Mouse (Mus musculus) stomach, embryonic 14.5 days (tissue): ENCODE data around the gene Usp6nl. TPM values are rescaled to one million over a fixed set of nuclear protein-coding genes. Genes with fewer than 3 reads are reported as not detected.

ENCODE experiments used
- ATAC-seq: fragments of 200-750 bp; cut with Nextera tagmentation; 2 replicates; pipeline ENCODE4 v1.8.0; 2017; ENCODE audit warnings: low read depth, moderate TSS enrichment; ENCODE audit not compliant: insufficient number of reproducible peaks, insufficient read depth, low FRiP score
- H3K27ac ChIP-seq: fragments of 300-500 bp; sonication (generic); 2 replicates; pipeline ENCODE4 v1.5.1; 2014; ENCODE audit warnings: mild to moderate bottlenecking, low read length, moderate library complexity, mixed read lengths
- H3K27me3 ChIP-seq: fragments of 300-500 bp; sonication (generic); 2 replicates; pipeline ENCODE4 v1.6.1; 2014; ENCODE audit warnings: low read length, control low read depth, mixed read lengths; ENCODE audit not compliant: control insufficient read depth, insufficient read depth
- H3K36me3 ChIP-seq: fragments of 300-500 bp; sonication (generic); 2 replicates; pipeline ENCODE4 v1.6.1; 2014; ENCODE audit warnings: mild to moderate bottlenecking, control low read depth, low read length, moderate library complexity, mixed read lengths; ENCODE audit not compliant: control insufficient read depth, insufficient read depth
- H3K4me1 ChIP-seq: fragments of 300-500 bp; sonication (generic); 2 replicates; pipeline ENCODE4 v1.6.1; 2014; ENCODE audit warnings: low read length, control low read depth, mixed read lengths; ENCODE audit not compliant: control insufficient read depth, insufficient read depth
- H3K4me2 ChIP-seq: fragments of 300-500 bp; sonication (generic); replicated peaks from 2 replicates; pipeline ENCODE4 v1.6.1; 2014; ENCODE audit warnings: low read depth, low read length, control low read depth
- H3K4me3 ChIP-seq: fragments of 300-500 bp; sonication (generic); 2 replicates; pipeline ENCODE4 v1.5.1; 2014; ENCODE audit warnings: low read depth, low read length, control low read depth
- H3K9ac ChIP-seq: fragments of 300-500 bp; sonication (generic); replicated peaks from 2 replicates; pipeline ENCODE4 v1.6.1; 2014; ENCODE audit warnings: low read depth, mild to moderate bottlenecking, control low read depth, low read length, moderate library complexity, mixed read lengths
- H3K9me3 ChIP-seq: fragments of 300-500 bp; sonication (generic); 2 replicates; pipeline ENCODE4 v1.6.1; 2016; ENCODE audit warnings: low read depth, low read length, control low read depth; ENCODE audit not compliant: control insufficient read depth
- WGBS: fragments of 180-500 bp; shearing (Covaris S2); extraction: QIAGEN DNeasy Blood & Tissue Kit; methylation state at CpG from one replicate; pipeline ENCODE4 v1.1.7; 2014; 5-methylcytosine and 5-hydroxymethylcytosine counted together
- polyA plus RNA-seq: library from polyadenylated mRNA; unstranded; fragments of >200 nt; fragmentation: Nextera tagmentation; extraction: Ambion mirVana; gene quantifications from 2 replicates; pipeline ENCODE4 v1.2.1, GENCODE M21; 2014

Usp6nl gene
- polyA plus RNA-seq, 1 experiment from 2014 or later: 12.9 TPM

DNA sequence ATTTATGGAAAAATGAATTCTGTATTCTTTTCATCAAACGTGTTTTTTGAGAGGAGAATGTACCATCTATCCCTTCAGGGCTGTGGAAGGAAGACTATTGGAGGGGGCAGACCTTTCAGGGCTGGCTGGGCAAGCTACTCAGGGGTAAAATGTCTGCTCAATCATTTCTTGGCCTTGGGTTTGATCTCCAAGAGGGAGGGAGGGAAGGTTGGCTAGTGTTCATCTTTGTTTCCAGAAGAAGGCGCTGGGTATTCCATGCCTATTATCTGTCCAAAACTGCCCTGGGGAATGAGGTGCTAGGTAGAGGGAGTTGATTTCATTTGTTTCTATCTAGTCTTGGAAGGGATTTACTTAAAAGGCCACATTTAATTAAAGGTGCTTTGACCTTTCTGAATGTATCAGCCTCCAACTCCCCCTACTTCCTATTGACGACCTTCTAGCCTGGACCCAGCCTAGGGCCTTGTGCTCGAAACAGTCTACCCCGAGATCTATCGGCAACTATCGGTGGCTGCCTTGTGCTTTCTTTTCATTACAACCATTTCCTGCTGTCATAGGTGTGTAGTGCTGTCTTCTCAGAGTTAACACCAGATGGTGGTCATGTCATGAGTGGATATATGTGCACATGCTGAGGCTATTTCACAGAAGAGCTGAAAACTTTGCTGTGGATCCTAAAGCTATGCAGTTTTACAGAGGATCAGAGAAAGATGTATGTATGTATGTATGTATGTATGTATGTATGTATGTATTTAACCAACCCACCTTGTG lies 28.6 kb downstream of the Usp6nl start:
- no peak for ATAC-seq
- H3K27ac ChIP-seq: no peak overlapping the region
- no peaks in the 10 kb centered on the region for H3K9me3 ChIP-seq
- no peak overlapping the region for H3K9ac ChIP-seq
- H3K4me3 ChIP-seq: no peak overlapping the region
- H3K4me1 ChIP-seq: peaks cover 26% of the 10 kb centered on the region
- 77% methylated on average over 7 of the region's 7 CpGs for WGBS
- H3K4me2 ChIP-seq: no peak overlapping the region
- H3K27me3 ChIP-seq: no peaks in the 10 kb centered on the region
- no peaks in the 10 kb centered on the region for H3K36me3 ChIP-seq

DNA sequence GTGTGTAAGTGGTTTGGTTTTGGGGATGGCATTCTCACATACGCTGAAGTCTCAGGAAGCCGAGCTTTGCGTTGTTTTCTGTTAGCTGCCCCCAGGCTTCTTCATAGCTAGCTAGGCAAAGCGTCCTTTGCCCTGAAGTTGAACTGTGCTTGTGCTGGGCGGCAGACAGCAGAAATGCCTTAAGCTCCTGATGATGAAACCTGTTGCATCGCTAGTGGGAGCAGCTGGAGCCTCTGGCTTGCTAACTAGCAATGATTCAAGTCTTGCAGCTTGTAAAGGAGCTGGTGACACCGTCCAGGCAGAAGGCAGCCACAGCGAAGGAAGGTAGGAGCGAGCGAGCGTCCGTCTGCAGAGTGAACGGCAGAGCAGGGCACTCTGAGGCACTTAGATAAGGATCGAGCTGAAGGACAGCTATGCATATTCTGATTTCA lies 30.1 kb downstream of the Usp6nl start:
- 0 out of 2 replicates have a peak overlapping the region, but pooled peaks have one; percentile 10 for H3K9ac ChIP-seq
- H3K27me3 ChIP-seq: no peaks in the 10 kb centered on the region
- peaks cover 26% of the 10 kb centered on the region for H3K4me1 ChIP-seq
- no peaks in the 10 kb centered on the region for H3K36me3 ChIP-seq
- peak overlapping the region; percentile 58; the same call in 1 of the 2 replicates for H3K27ac ChIP-seq
- ATAC-seq: no peak
- H3K4me2 ChIP-seq: peak overlapping the region; percentile 25; the same call in 1 of the 2 replicates
- H3K4me3 ChIP-seq: no peak overlapping the region
- no peaks in the 10 kb centered on the region for H3K9me3 ChIP-seq
- 32% methylated on average over 14 of the region's 14 CpGs for WGBS

DNA sequence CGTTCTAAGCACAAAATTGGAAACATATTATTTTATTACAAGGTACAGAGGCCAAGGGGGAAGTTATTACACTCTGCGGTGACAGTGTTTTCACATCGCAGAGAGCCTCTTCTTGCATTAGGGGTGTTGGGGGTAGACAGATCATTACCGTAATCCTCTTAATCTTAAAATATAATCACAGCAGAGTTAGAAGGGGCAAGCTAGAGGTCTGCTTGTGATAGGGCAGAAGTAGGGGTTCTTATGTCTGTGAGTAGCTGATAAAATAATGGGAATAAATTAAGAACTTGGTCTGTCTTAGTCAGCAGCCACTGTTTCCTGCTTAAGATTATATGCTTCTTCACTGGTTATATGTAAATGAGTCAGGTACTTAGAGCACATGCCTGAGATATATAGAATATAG lies 30.6 kb downstream of the Usp6nl start:
- H3K27me3 ChIP-seq: no peaks in the 10 kb centered on the region
- no peaks in the 10 kb centered on the region for H3K9me3 ChIP-seq
- H3K36me3 ChIP-seq: no peaks in the 10 kb centered on the region
- no peak overlapping the region for H3K4me3 ChIP-seq
- no peak overlapping the region; the same call in 1 of the 2 replicates for H3K4me2 ChIP-seq
- no peak overlapping the region for H3K27ac ChIP-seq
- 67% methylated on average over 4 of the region's 4 CpGs for WGBS
- H3K4me1 ChIP-seq: peaks cover 26% of the 10 kb centered on the region
- no peak overlapping the region for H3K9ac ChIP-seq
- no peak for ATAC-seq

DNA sequence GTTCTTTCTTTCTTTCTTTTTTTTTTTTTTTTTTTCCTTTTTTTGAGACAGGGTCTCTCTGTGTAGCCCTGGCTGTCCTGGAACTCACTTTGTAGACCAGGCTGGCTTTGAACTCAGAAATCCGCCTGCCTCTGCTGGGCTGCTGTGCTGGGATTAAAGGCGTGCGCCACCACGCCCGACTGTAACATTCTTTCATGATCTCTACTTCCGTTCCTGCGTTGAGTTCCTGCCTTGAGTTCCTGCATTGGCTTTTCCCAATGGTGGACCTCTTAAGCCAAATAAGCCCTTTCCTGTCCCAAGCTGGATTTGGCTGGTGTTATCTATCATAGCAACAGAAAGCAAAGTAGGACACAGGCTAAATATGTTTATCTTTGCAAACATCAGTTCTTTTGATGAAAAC lies 34.8 kb downstream of the Usp6nl start:
- no peak for ATAC-seq
- H3K4me3 ChIP-seq: no peak overlapping the region
- H3K9me3 ChIP-seq: no peaks in the 10 kb centered on the region
- H3K9ac ChIP-seq: no peak overlapping the region
- 94% methylated on average over 7 of the region's 7 CpGs for WGBS
- no peaks in the 10 kb centered on the region for H3K27me3 ChIP-seq
- no peak overlapping the region for H3K27ac ChIP-seq
- H3K4me2 ChIP-seq: no peak overlapping the region
- H3K4me1 ChIP-seq: peaks cover 19% of the 10 kb centered on the region
- no peaks in the 10 kb centered on the region for H3K36me3 ChIP-seq

DNA sequence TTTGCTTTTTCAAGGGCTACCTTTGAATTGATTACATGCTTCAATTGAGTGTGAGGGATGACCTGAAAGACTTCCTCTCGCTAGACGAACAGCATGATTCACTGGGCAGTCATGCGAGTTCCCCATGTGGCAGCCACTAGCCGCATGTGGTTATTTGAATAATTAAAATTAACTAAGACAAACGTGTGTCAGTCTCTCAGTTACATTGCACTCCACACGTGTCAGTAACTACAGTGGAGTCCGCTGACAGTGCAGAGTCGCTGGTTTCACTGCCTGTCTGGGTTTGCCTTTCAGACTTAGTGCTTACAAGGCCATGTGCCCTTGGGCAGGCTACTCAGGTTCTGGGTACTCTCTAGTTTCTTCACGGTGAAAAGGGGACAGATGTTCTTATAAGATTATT lies 37.2 kb downstream of the Usp6nl start:
- WGBS: 59% methylated on average over 9 of the region's 9 CpGs
- H3K27ac ChIP-seq: no peak overlapping the region
- no peak overlapping the region for H3K4me2 ChIP-seq
- peaks cover 16% of the 10 kb centered on the region for H3K4me1 ChIP-seq
- H3K4me3 ChIP-seq: no peak overlapping the region
- ATAC-seq: 0 out of 2 replicates have a peak, but pooled peaks have one; percentile 21
- H3K9me3 ChIP-seq: no peaks in the 10 kb centered on the region
- H3K9ac ChIP-seq: no peak overlapping the region
- no peaks in the 10 kb centered on the region for H3K36me3 ChIP-seq
- no peaks in the 10 kb centered on the region for H3K27me3 ChIP-seq

DNA sequence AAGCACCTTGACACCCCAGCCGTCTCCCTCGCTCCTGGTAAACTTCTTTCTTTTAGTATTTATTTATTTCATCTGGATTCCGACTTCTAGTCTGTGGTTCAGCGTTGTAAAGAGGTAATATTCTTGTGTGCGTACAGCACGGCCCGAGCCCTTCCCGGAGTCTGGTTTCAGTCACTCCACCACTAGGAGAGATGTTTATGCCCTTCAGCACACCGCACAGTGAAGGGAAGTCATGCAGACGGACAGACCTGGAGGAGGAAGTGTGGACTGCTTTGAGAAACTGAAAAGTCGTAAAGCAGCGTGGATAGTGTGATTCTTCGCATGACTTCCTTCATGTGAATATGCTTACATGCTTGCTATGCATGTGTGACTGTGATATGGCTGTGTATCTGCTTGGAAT lies 40.7 kb downstream of the Usp6nl start:
- Histone ChIP-seq H3K36me3 (no peaks in the 10 kb centered on the region), H3K4me1 (peaks cover 20% of the 10 kb centered on the region), H3K9me3 (no peaks in the 10 kb centered on the region), H3K4me3 (no peak overlapping the region), H3K9ac (no peak overlapping the region), H3K4me2 (no peak overlapping the region), H3K27me3 (no peaks in the 10 kb centered on the region), H3K27ac (no peak overlapping the region)
- no peak for ATAC-seq
- 37% methylated on average over 13 of the region's 13 CpGs for WGBS

DNA sequence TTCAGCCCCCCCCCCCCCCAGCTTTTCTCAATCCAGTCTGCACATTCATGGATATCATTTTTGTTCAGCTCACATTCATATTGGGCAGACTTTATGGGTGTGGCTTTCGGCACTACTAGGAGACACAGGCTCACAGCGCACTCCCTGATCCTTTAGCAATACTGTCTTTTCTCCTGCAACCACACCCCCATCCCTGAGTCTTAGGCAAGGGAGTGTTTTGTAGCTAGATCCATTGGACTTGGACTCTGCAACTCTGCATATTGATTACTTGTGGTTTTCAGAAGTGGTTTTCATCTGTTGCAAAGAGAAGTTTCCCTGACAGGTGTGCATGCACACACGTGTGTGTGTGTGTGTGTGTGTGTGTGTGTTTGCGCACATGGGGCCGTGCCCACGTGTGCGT lies 41.5 kb downstream of the Usp6nl start:
- no peak overlapping the region for H3K9ac ChIP-seq
- no peak overlapping the region for H3K4me3 ChIP-seq
- H3K36me3 ChIP-seq: no peaks in the 10 kb centered on the region
- H3K27me3 ChIP-seq: no peaks in the 10 kb centered on the region
- 79% methylated on average over 7 of the region's 7 CpGs for WGBS
- H3K4me2 ChIP-seq: no peak overlapping the region
- no peaks in the 10 kb centered on the region for H3K9me3 ChIP-seq
- ATAC-seq: no peak
- peaks cover 20% of the 10 kb centered on the region for H3K4me1 ChIP-seq
- no peak overlapping the region for H3K27ac ChIP-seq

DNA sequence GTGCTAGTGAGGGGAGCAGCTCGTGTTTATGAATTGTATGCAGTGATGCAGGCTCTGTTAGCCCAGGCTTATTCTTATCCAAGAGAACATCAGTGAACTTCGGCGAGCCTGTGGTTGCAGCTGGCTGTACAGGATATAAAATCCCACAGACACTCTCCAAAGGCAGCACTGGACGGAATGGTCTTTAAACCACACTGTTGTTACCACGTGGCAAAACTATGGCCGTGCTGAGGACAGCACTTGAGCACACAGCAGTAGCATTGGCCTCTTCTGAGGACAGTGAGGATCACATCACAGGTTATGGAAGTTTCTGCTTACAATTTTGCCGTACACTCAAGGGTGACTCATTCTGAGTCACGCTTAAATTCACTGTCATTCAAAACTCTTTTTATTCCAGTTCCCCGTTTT lies 44.1 kb downstream of the Usp6nl start:
- Histone ChIP-seq H3K27me3 (no peaks in the 10 kb centered on the region), H3K27ac (no peak overlapping the region), H3K9ac (no peak overlapping the region), H3K4me2 (no peak overlapping the region), H3K4me3 (no peak overlapping the region), H3K9me3 (no peaks in the 10 kb centered on the region), H3K4me1 (peaks cover 16% of the 10 kb centered on the region; the same call in 1 of the 2 replicates), H3K36me3 (no peaks in the 10 kb centered on the region)
- ATAC-seq: no peak
- WGBS: 56% methylated on average over 9 of the region's 9 CpGs

DNA sequence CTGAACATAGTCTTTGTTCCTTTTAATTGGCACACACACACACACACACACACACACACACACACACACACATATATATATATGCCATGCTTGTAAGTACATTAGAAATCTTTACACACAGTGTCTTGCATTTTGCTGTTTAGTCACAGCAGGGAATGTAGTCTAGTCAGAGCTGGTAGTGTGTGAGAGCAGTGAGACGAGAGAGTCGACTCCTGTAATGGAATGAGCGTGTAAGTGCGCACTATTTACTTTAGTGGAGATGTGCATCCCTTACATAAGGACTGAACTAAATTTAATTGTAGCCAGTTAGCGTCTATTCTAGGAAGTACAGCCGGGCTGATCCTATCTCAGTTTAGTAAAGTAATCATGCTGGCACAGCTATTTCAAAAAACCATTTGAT lies 44.5 kb downstream of the Usp6nl start:
- Histone ChIP-seq H3K4me1 (peaks cover 19% of the 10 kb centered on the region; the same call in 1 of the 2 replicates), H3K4me3 (no peak overlapping the region), H3K27me3 (no peaks in the 10 kb centered on the region), H3K27ac (no peak overlapping the region), H3K9me3 (no peaks in the 10 kb centered on the region), H3K36me3 (no peaks in the 10 kb centered on the region), H3K4me2 (no peak overlapping the region), H3K9ac (no peak overlapping the region)
- WGBS: 58% methylated on average over 6 of the region's 6 CpGs
- no peak for ATAC-seq
